Mouse (Mus musculus): ENCODE results near the gene Olfr125. TPM values are rescaled to one million over a fixed set of nuclear protein-coding genes. Genes with fewer than 3 reads are reported as not detected.

The Olfr125 gene
- polyA plus RNA-seq (2012; ENCODE audit: insufficient read depth, insufficient read length, missing spikeins): not detected in 2 replicates

GRCm38 (mm10) chr17:37832649-37833048, at the start of gene Olfr125:
Gene Olfr125 (plus strand): TSS chr17:37832949.
- no peak for TF ChIP-seq CTCF (IDR thresholded peaks at IDR 0.05; ENCODE audit: low read depth, low read length)
- TF ChIP-seq POLR2A (IDR thresholded peaks at IDR 0.05; ENCODE audit: borderline replicate concordance, low read depth, low read length): no peak
- no peaks in the 10 kb centered on the region for H3K4me1 ChIP-seq (ENCODE audit: control insufficient read depth, insufficient read depth, low read length)
- H3K4me3 ChIP-seq (ENCODE audit: insufficient read depth, low read length): no peak within 1 kb of the TSS
- no peak within 1 kb of the TSS for H3K27ac ChIP-seq (ENCODE audit: insufficient read depth, low read depth, low read length)

GRCm38 (mm10) chr17:37793229-37793628, 39.5 kb upstream of the Olfr125 start, which contains the start of gene Olfr123:
Gene Olfr123 (plus strand): TSS chr17:37793529.
- no peak within 1 kb of the TSS for H3K27ac ChIP-seq (ENCODE audit: insufficient read depth, low read depth, low read length)
- no peak for TF ChIP-seq CTCF (IDR thresholded peaks at IDR 0.05; ENCODE audit: low read depth, low read length)
- TF ChIP-seq POLR2A (IDR thresholded peaks at IDR 0.05; ENCODE audit: borderline replicate concordance, low read depth, low read length): no peak
- no peaks in the 10 kb centered on the region for H3K4me1 ChIP-seq (ENCODE audit: control insufficient read depth, insufficient read depth, low read length)
- H3K4me3 ChIP-seq (ENCODE audit: insufficient read depth, low read length): no peak within 1 kb of the TSS

- H3K4me3 ChIP-seq (ENCODE audit: insufficient read depth, low read length): no peak within 1 kb of the TSS
- no peak within 1 kb of the TSS for H3K27ac ChIP-seq (ENCODE audit: insufficient read depth, low read depth, low read length)
- H3K4me1 ChIP-seq (ENCODE audit: control insufficient read depth, insufficient read depth, low read length): no peaks in the 10 kb centered on the region
- no peak for TF ChIP-seq POLR2A (IDR thresholded peaks at IDR 0.05; ENCODE audit: borderline replicate concordance, low read depth, low read length)
- TF ChIP-seq CTCF (IDR thresholded peaks at IDR 0.05; ENCODE audit: low read depth, low read length): no peak
Observed at GRCm38 (mm10) chr17:37799588-37799987, 33.2 kb upstream of the Olfr125 start, which contains the start of gene Olfr124. Gene Olfr124 (plus strand): TSS chr17:37799888.

GRCm38 (mm10) chr17:37847183-37847582, 14.4 kb downstream of the Olfr125 start, which contains the start of gene Olfr126:
Gene Olfr126 (plus strand): TSS chr17:37847483.
- Histone ChIP-seq H3K4me1 (ENCODE audit: control insufficient read depth, insufficient read depth, low read length) (no peaks in the 10 kb centered on the region), H3K27ac (ENCODE audit: insufficient read depth, low read depth, low read length) (no peak within 1 kb of the TSS), H3K4me3 (ENCODE audit: insufficient read depth, low read length) (no peak within 1 kb of the TSS)
- TF ChIP-seq POLR2A (IDR thresholded peaks at IDR 0.05; ENCODE audit: borderline replicate concordance, low read depth, low read length) (no peak), CTCF (IDR thresholded peaks at IDR 0.05; ENCODE audit: low read depth, low read length) (no peak)

- no peak overlapping the region for H3K4me3 ChIP-seq (ENCODE audit: insufficient read depth, low read length)
- TF ChIP-seq CTCF (IDR thresholded peaks at IDR 0.05; ENCODE audit: low read depth, low read length) (no peak), POLR2A (IDR thresholded peaks at IDR 0.05; ENCODE audit: borderline replicate concordance, low read depth, low read length) (no peak)
- no peaks in the 10 kb centered on the region for H3K4me1 ChIP-seq (ENCODE audit: control insufficient read depth, insufficient read depth, low read length)
- no peak overlapping the region for H3K27ac ChIP-seq (ENCODE audit: insufficient read depth, low read depth, low read length)
Observed at GRCm38 (mm10) chr17:37863901-37864300, 31.2 kb downstream of the Olfr125 start.

GRCm38 (mm10) chr17:37869676-37870205, 37.0 kb downstream of the Olfr125 start:
- TF ChIP-seq CTCF (IDR thresholded peaks at IDR 0.05; ENCODE audit: low read depth, low read length) (no peak), POLR2A (IDR thresholded peaks at IDR 0.05; ENCODE audit: borderline replicate concordance, low read depth, low read length) (no peak)
- H3K27ac ChIP-seq (ENCODE audit: insufficient read depth, low read depth, low read length): no peak overlapping the region
- no peaks in the 10 kb centered on the region for H3K4me1 ChIP-seq (ENCODE audit: control insufficient read depth, insufficient read depth, low read length)
- no peak overlapping the region for H3K4me3 ChIP-seq (ENCODE audit: insufficient read depth, low read length)

GRCm38 (mm10) chr17:37873830-37874229, 41.1 kb downstream of the Olfr125 start:
- Histone ChIP-seq H3K4me1 (ENCODE audit: control insufficient read depth, insufficient read depth, low read length) (no peaks in the 10 kb centered on the region), H3K27ac (ENCODE audit: insufficient read depth, low read depth, low read length) (no peak overlapping the region), H3K4me3 (ENCODE audit: insufficient read depth, low read length) (no peak overlapping the region)
- TF ChIP-seq CTCF (IDR thresholded peaks at IDR 0.05; ENCODE audit: low read depth, low read length) (no peak), POLR2A (IDR thresholded peaks at IDR 0.05; ENCODE audit: borderline replicate concordance, low read depth, low read length) (no peak)

Other genes with a start within 250 kb of the Olfr125 start
- not detected in 2 replicates for gene Olfr114, start 240.2 kb upstream of the Olfr125 start, polyA plus RNA-seq (2012; ENCODE audit: insufficient read depth, insufficient read length, missing spikeins)
- gene Olfr115, start 205.8 kb upstream of the Olfr125 start, polyA plus RNA-seq (2012; ENCODE audit: insufficient read depth, insufficient read length, missing spikeins): not detected in 2 replicates
- not detected in 2 replicates for gene Olfr116, start 205.8 kb upstream of the Olfr125 start, polyA plus RNA-seq (2012; ENCODE audit: insufficient read depth, insufficient read length, missing spikeins)
- 0.25 TPM in 1 of 2 replicates, not detected in the other for gene Olfr117, start 169.2 kb upstream of the Olfr125 start, polyA plus RNA-seq (2012; ENCODE audit: insufficient read depth, insufficient read length, missing spikeins)
- not detected in 2 replicates for gene Olfr118, start 166.0 kb upstream of the Olfr125 start, polyA plus RNA-seq (2012; ENCODE audit: insufficient read depth, insufficient read length, missing spikeins)
- gene Olfr119, start 136.4 kb upstream of the Olfr125 start, polyA plus RNA-seq (2012; ENCODE audit: insufficient read depth, insufficient read length, missing spikeins): not detected in 2 replicates
- not detected in 2 replicates for gene Olfr120, start 111.1 kb upstream of the Olfr125 start, polyA plus RNA-seq (2012; ENCODE audit: insufficient read depth, insufficient read length, missing spikeins)
- not detected in 2 replicates for gene Olfr121, start 84.1 kb upstream of the Olfr125 start, polyA plus RNA-seq (2012; ENCODE audit: insufficient read depth, insufficient read length, missing spikeins)
- gene Olfr122, start 64.3 kb upstream of the Olfr125 start, polyA plus RNA-seq (2012; ENCODE audit: insufficient read depth, insufficient read length, missing spikeins): not detected in 2 replicates
- gene Olfr123, start 39.4 kb upstream of the Olfr125 start, polyA plus RNA-seq (2012; ENCODE audit: insufficient read depth, insufficient read length, missing spikeins): not detected in 2 replicates
- gene Olfr124, start 33.1 kb upstream of the Olfr125 start, polyA plus RNA-seq (2012; ENCODE audit: insufficient read depth, insufficient read length, missing spikeins): not detected in 2 replicates
- not detected in 2 replicates for gene Olfr126, start 14.5 kb downstream of the Olfr125 start, polyA plus RNA-seq (2012; ENCODE audit: insufficient read depth, insufficient read length, missing spikeins)
- not detected in 2 replicates for gene Olfr127, start 67.5 kb downstream of the Olfr125 start, polyA plus RNA-seq (2012; ENCODE audit: insufficient read depth, insufficient read length, missing spikeins)
- gene Olfr128, start 87.6 kb downstream of the Olfr125 start, polyA plus RNA-seq (2012; ENCODE audit: insufficient read depth, insufficient read length, missing spikeins): not detected in 2 replicates
- gene Olfr761, start 120.1 kb downstream of the Olfr125 start, polyA plus RNA-seq (2012; ENCODE audit: insufficient read depth, insufficient read length, missing spikeins): not detected in 2 replicates
- gene Olfr129, start 227.1 kb downstream of the Olfr125 start, polyA plus RNA-seq (2012; ENCODE audit: insufficient read depth, insufficient read length, missing spikeins): not detected in 2 replicates
- gene Olfr130, start 231.0 kb downstream of the Olfr125 start, polyA plus RNA-seq (2012; ENCODE audit: insufficient read depth, insufficient read length, missing spikeins): not detected in 2 replicates